ENCODE assay signal across 8 mouse cellular contexts in genomic region chr19:18548668-18549067, GRCm38 (mm10).
DNase-seq lines count a peak whose midpoint lies in the region; ATAC-seq and TF ChIP-seq lines count a peak whose summit lies in the region.

No protein-coding gene starts in this region.

- TF ChIP-seq CTCF in kidney, postnatal 0 days (IDR thresholded peaks at IDR 0.05; ENCODE audit: low read depth): peak; percentile 91

- H3K9ac ChIP-seq in forebrain, embryonic 16.5 days (replicated peaks; ENCODE audit: low read depth, low read length): no peak overlapping the region
- no peak overlapping the region for H3K9ac ChIP-seq in kidney, postnatal 0 days (ENCODE audit: low read depth, low read length)
- no peak overlapping the region for H3K9ac ChIP-seq in limb, embryonic 14.5 days (ENCODE audit: low read depth, low read length, severe bottlenecking)
- H3K9ac ChIP-seq in neural tube, embryonic 15.5 days (replicated peaks): no peak overlapping the region

- H3K4me3 ChIP-seq in forebrain, embryonic 16.5 days (replicated peaks; ENCODE audit: low read length): no peak overlapping the region
- H3K4me3 ChIP-seq in kidney, postnatal 0 days (replicated peaks; ENCODE audit: low read depth, low read length): no peak overlapping the region
- no peak overlapping the region for H3K4me3 ChIP-seq in limb, embryonic 14.5 days (replicated peaks; ENCODE audit: low read length)
- H3K4me3 ChIP-seq in neural tube, embryonic 15.5 days (replicated peaks): no peak overlapping the region

- no peaks in the 10 kb centered on the region for H3K36me3 ChIP-seq in forebrain, embryonic 16.5 days (ENCODE audit: control insufficient read depth, insufficient read depth)
- H3K36me3 ChIP-seq in kidney, postnatal 0 days (ENCODE audit: insufficient read depth, low read length): no peaks in the 10 kb centered on the region
- no peaks in the 10 kb centered on the region for H3K36me3 ChIP-seq in limb, embryonic 14.5 days (ENCODE audit: control insufficient read depth, insufficient read depth, low read length)
- no peaks in the 10 kb centered on the region for H3K36me3 ChIP-seq in neural tube, embryonic 15.5 days

- peak; percentile 85 for ATAC-seq in forebrain, embryonic 16.5 days
- no peak for ATAC-seq in kidney, postnatal 0 days (replicated peaks; ENCODE audit: low FRiP score, low read depth)
- ATAC-seq in limb, embryonic 14.5 days (ENCODE audit: low FRiP score, low read depth): peak; percentile 55; the same call in 1 of the 2 replicates
- ATAC-seq in neural tube, embryonic 15.5 days (ENCODE audit: low FRiP score): peak; percentile 79

- DNase-seq in urinary bladder, postnatal 25 days (ENCODE audit: low spot score): peak; percentile 35
- no peak for DNase-seq in urinary bladder, postnatal 4 days (ENCODE audit: low spot score in 2 of 2)
- peak; percentile 12 for DNase-seq in c-Kit-positive CD71-positive TER-119-positive erythroid progenitor cells, embryonic 14.5 days (ENCODE audit: low spot score)
- DNase-seq in kidney, postnatal 0 days (ENCODE audit: low spot score): peak; percentile 93
- DNase-seq in limb, embryonic 14.5 days (ENCODE audit: low spot score): peak; percentile 77
- no peak for DNase-seq in spleen, postnatal 4 days (ENCODE audit: low spot score in 2 of 2)

- WGBS in forebrain, embryonic 16.5 days: 14% methylated on average over 4 of the region's 4 CpGs
- WGBS in kidney, postnatal 0 days: 4% methylated on average over 4 of the region's 4 CpGs
- WGBS in limb, embryonic 14.5 days: 5% methylated on average over 4 of the region's 4 CpGs
- 11% methylated on average over 4 of the region's 4 CpGs for WGBS in neural tube, embryonic 15.5 days

- H3K4me2 ChIP-seq in forebrain, embryonic 16.5 days (ENCODE audit: low read length): no peak overlapping the region
- H3K4me2 ChIP-seq in kidney, postnatal 0 days (ENCODE audit: low read length): no peak overlapping the region
- no peak overlapping the region for H3K4me2 ChIP-seq in limb, embryonic 14.5 days (replicated peaks; ENCODE audit: low read depth, low read length, severe bottlenecking)
- no peak overlapping the region for H3K4me2 ChIP-seq in neural tube, embryonic 15.5 days

- H3K27me3 ChIP-seq in forebrain, embryonic 16.5 days (replicated peaks; ENCODE audit: control insufficient read depth, insufficient read depth, low read length): no peaks in the 10 kb centered on the region
- H3K27me3 ChIP-seq in kidney, postnatal 0 days (ENCODE audit: insufficient read depth, low read length): no peaks in the 10 kb centered on the region
- no peaks in the 10 kb centered on the region; the same call in 1 of the 2 replicates for H3K27me3 ChIP-seq in limb, embryonic 14.5 days (ENCODE audit: control insufficient read depth, insufficient read depth, low read length)
- H3K27me3 ChIP-seq in neural tube, embryonic 15.5 days (replicated peaks): no peaks in the 10 kb centered on the region

- TF ChIP-seq POLR2A in limb, embryonic 14.5 days (IDR thresholded peaks at IDR 0.05; ENCODE audit: borderline replicate concordance, extremely low read depth, insufficient read depth, insufficient read length): no peak

- H3K9me3 ChIP-seq in forebrain, embryonic 16.5 days (ENCODE audit: control insufficient read depth, low read length): no peaks in the 10 kb centered on the region
- no peaks in the 10 kb centered on the region for H3K9me3 ChIP-seq in kidney, postnatal 0 days (replicated peaks; ENCODE audit: low read length)
- no peaks in the 10 kb centered on the region for H3K9me3 ChIP-seq in limb, embryonic 14.5 days (ENCODE audit: control insufficient read depth, low read length)
- H3K9me3 ChIP-seq in neural tube, embryonic 15.5 days (replicated peaks): no peaks in the 10 kb centered on the region

- H3K4me1 ChIP-seq in forebrain, embryonic 16.5 days (replicated peaks; ENCODE audit: control insufficient read depth, insufficient read depth, low read length): no peaks in the 10 kb centered on the region
- no peaks in the 10 kb centered on the region for H3K4me1 ChIP-seq in kidney, postnatal 0 days (replicated peaks; ENCODE audit: insufficient read depth, low read length)
- no peaks in the 10 kb centered on the region for H3K4me1 ChIP-seq in limb, embryonic 14.5 days (ENCODE audit: control insufficient read depth, insufficient read depth, low read length)
- H3K4me1 ChIP-seq in neural tube, embryonic 15.5 days: 0 out of 2 replicates have a peak, but pooled peaks cover 2% of the 10 kb centered on the region

- H3K27ac ChIP-seq in forebrain, embryonic 16.5 days (ENCODE audit: low read length): no peak overlapping the region
- no peak overlapping the region for H3K27ac ChIP-seq in kidney, postnatal 0 days
- H3K27ac ChIP-seq in limb, embryonic 14.5 days (replicated peaks; ENCODE audit: low read depth, low read length): no peak overlapping the region
- H3K27ac ChIP-seq in neural tube, embryonic 15.5 days (replicated peaks): no peak overlapping the region

Comparison
In these comparisons a context has a peak if more than half of its experiments do, and no peak if none do; other contexts are left out.
1. DNase-seq: peak in urinary bladder, postnatal 25 days (single experiment), c-Kit-positive CD71-positive TER-119-positive erythroid progenitor cells, embryonic 14.5 days (single experiment), kidney, postnatal 0 days (single experiment) and limb, embryonic 14.5 days (single experiment); none in urinary bladder, postnatal 4 days (0 of 2) and spleen, postnatal 4 days (0 of 2).